Mouse (Mus musculus) embryonic facial prominence, embryonic 11.5 days (tissue): ENCODE measurements around the gene Pcolce2. TPM values are rescaled to one million over a fixed set of nuclear protein-coding genes. Genes with fewer than 3 reads are reported as not detected.

Source experiments
- ATAC-seq: fragments of 200-750 bp; cut with Nextera tagmentation; replicated peaks from 2 replicates; pipeline ENCODE4 v1.8.0; 2017; ENCODE audit warnings: low read depth; ENCODE audit not compliant: insufficient number of reproducible peaks, low FRiP score, low TSS enrichment
- DNase-seq: peaks from one replicate; pipeline ENCODE4 v3.0.0-alpha.2; 2015; ENCODE audit warnings: low spot score
- H3K27ac ChIP-seq: fragments of 300-500 bp; sonication (generic); replicated peaks from 2 replicates; pipeline ENCODE4 v1.5.1; 2014; ENCODE audit warnings: mild to moderate bottlenecking, low read depth, low read length, control low read depth
- H3K27me3 ChIP-seq: fragments of 300-500 bp; sonication (generic); 2 replicates; pipeline ENCODE4 v1.6.1; 2014; ENCODE audit warnings: mild to moderate bottlenecking, low read length, moderate library complexity, mixed read lengths; ENCODE audit not compliant: control insufficient read depth, insufficient read depth
- H3K36me3 ChIP-seq: fragments of 300-500 bp; sonication (generic); replicated peaks from 2 replicates; pipeline ENCODE4 v1.6.1; 2014; ENCODE audit warnings: low read depth, mild to moderate bottlenecking, low read length, moderate library complexity, mixed read lengths; ENCODE audit not compliant: control insufficient read depth, insufficient read depth
- H3K4me1 ChIP-seq: fragments of 300-500 bp; sonication (generic); 2 replicates; pipeline ENCODE4 v1.6.1; 2014; ENCODE audit warnings: low read length, mixed read lengths; ENCODE audit not compliant: control insufficient read depth, insufficient read depth
- H3K4me2 ChIP-seq: fragments of 300-500 bp; sonication (generic); 2 replicates; pipeline ENCODE4 v1.6.1; 2014; ENCODE audit warnings: low read depth, mild to moderate bottlenecking, control low read depth, low read length, moderate library complexity
- H3K4me3 ChIP-seq: fragments of 300-500 bp; sonication (generic); 2 replicates; pipeline ENCODE4 v1.5.1; 2014; ENCODE audit warnings: low read depth, low read length, control low read depth
- H3K9ac ChIP-seq: fragments of 300-500 bp; sonication (generic); replicated peaks from 2 replicates; pipeline ENCODE4 v1.6.1; 2014; ENCODE audit warnings: mild to moderate bottlenecking, control low read depth, low read length
- H3K9me3 ChIP-seq: fragments of 300-500 bp; sonication (generic); replicated peaks from 2 replicates; pipeline ENCODE4 v1.6.1; 2016; ENCODE audit warnings: mild to moderate bottlenecking, low read length, inconsistent platforms, mixed read lengths; ENCODE audit not compliant: control insufficient read depth
- WGBS: fragments of 180-500 bp; shearing (Covaris S2); extraction: QIAGEN DNeasy Blood & Tissue Kit; methylation state at CpG from one replicate; pipeline ENCODE4 v1.1.7; 2014; 5-methylcytosine and 5-hydroxymethylcytosine counted together
- polyA plus RNA-seq: library from polyadenylated mRNA; unstranded; fragments of >200 nt; fragmentation: Nextera tagmentation; extraction: Ambion mirVana; gene quantifications from 2 replicates; pipeline ENCODE4 v1.2.1, GENCODE M21; 2014

Pcolce2 gene
- polyA plus RNA-seq, 1 experiment from 2014 or later, result 4.7 TPM

GRCm38 (mm10) chr9:95603316-95603715 lies 34.1 kb upstream of the Pcolce2 start:
- DNase-seq (no peak), ATAC-seq (no peak)
- WGBS, result 85% methylated on average over 9 of the region's 9 CpGs
- no peaks in the 10 kb centered on the region for H3K36me3 ChIP-seq
- H3K4me2 ChIP-seq, result no peak overlapping the region
- no peaks in the 10 kb centered on the region for H3K9me3 ChIP-seq
- H3K27me3 ChIP-seq, result no peaks in the 10 kb centered on the region
- no peak overlapping the region for H3K27ac ChIP-seq
- no peak overlapping the region for H3K4me3 ChIP-seq
- no peaks in the 10 kb centered on the region for H3K4me1 ChIP-seq
- H3K9ac ChIP-seq, result no peak overlapping the region

GRCm38 (mm10) chr9:95607196-95607595 lies 30.2 kb upstream of the Pcolce2 start:
- Histone ChIP-seq H3K4me3 (no peak overlapping the region), H3K36me3 (no peaks in the 10 kb centered on the region), H3K4me1 (no peaks in the 10 kb centered on the region), H3K4me2 (no peak overlapping the region), H3K9me3 (no peaks in the 10 kb centered on the region), H3K9ac (no peak overlapping the region), H3K27ac (no peak overlapping the region), H3K27me3 (no peaks in the 10 kb centered on the region)
- WGBS, result 66% methylated on average over 5 of the region's 5 CpGs
- no peak for ATAC-seq
- no peak for DNase-seq

DNA sequence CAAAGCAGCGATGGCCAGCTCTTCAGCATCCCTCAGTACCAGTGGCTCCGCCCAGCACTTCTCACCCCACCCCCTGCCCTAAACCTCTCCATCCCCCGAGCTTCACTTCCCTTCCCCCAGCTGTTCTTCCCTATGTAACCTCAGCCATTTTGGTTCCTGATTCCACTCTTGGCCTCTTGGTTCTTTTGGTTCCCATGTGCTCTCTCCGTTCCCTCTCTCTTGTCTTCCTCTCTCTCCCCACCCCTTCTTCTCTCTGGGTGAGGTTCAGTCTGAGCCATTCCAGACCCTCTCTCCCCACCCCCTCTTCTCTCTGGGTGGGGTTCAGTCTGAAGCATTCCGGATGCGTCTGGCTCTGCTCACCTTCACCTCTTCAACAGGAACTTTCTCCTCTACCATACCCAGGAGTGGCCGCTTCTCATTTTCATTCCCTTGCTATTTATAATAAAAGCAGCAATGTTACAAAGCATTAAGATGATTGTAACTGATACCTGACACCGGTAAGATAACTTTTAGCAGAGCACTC lies 25.1 kb upstream of the Pcolce2 start:
- Histone ChIP-seq H3K9me3 (no peaks in the 10 kb centered on the region), H3K4me2 (no peak overlapping the region), H3K4me1 (no peaks in the 10 kb centered on the region), H3K36me3 (no peaks in the 10 kb centered on the region), H3K4me3 (no peak overlapping the region), H3K27ac (no peak overlapping the region), H3K27me3 (no peaks in the 10 kb centered on the region), H3K9ac (no peak overlapping the region)
- 83% methylated on average over 8 of the region's 8 CpGs for WGBS
- DNase-seq, result no peak
- ATAC-seq, result no peak

DNA sequence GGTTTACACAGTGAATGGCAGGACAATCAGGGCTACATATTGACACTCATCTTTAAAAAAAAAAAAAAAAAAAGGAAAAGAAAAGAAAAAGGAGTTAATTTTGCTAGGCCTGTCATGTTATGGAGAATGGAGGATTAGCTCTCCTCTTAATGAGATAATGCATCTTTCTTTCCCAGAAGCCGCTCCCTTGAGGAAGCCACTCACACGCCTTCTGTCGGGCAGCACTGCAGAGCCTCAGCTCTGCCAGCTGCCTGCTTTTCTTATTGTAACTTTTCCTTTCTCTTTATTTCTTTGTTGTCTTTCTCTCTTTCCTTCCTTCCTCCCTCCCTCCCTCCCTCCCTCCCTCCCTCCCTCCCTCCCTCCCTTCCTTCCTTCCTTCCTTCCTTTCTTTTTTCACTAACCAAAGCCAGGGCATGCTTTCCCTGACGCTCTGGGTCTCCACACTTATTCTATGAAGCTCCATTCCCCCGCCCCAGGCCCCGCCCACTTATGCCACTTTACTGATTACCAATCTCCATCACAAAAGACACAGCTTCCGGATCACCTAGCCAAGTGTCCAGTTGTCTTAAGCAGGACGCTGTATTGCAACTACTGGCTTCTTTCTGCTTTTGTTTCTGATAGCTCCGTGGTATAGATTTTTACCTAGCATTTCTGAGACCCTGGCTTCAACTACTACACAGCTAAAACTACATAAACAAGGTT lies 23.8 kb upstream of the Pcolce2 start:
- no peaks in the 10 kb centered on the region for H3K9me3 ChIP-seq
- 17% methylated on average over 9 of the region's 9 CpGs for WGBS
- no peaks in the 10 kb centered on the region for H3K4me1 ChIP-seq
- H3K27ac ChIP-seq, result no peak overlapping the region
- no peak for DNase-seq
- no peaks in the 10 kb centered on the region for H3K27me3 ChIP-seq
- no peak overlapping the region for H3K4me3 ChIP-seq
- no peak for ATAC-seq
- no peaks in the 10 kb centered on the region for H3K36me3 ChIP-seq
- H3K4me2 ChIP-seq, result no peak overlapping the region
- no peak overlapping the region for H3K9ac ChIP-seq

- no peak overlapping the region for H3K4me3 ChIP-seq
- H3K4me1 ChIP-seq, result no peaks in the 10 kb centered on the region
- no peaks in the 10 kb centered on the region for H3K27me3 ChIP-seq
- WGBS, result 76% methylated on average over 14 of the region's 14 CpGs
- H3K27ac ChIP-seq, result no peak overlapping the region
- no peaks in the 10 kb centered on the region for H3K9me3 ChIP-seq
- H3K9ac ChIP-seq, result no peak overlapping the region
- ATAC-seq (no peak), DNase-seq (no peak)
- H3K36me3 ChIP-seq, result no peaks in the 10 kb centered on the region
- no peak overlapping the region for H3K4me2 ChIP-seq
These were observed 22.4 kb upstream of the Pcolce2 start for GRCm38 (mm10) chr9:95614861-95615615.

DNA sequence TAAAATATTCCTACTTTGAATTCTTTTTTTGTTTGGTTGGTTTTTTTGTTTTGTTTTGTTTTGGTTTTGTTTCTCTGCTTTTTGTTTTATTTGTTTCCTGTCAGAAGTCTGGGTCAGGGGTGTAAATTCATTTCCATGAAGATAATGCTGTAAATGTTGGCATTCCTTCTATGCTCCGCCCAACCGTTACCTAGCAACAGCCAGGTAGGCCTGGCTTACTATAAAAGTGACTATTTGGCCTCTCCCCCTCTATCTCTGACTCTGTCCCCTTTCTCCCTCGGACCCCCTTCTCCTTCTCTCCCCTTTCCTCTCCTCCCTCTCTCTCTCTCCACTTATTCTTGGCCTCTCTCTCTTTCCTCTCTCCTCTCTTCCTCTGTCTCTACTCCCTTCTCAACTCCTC lies 21.4 kb upstream of the Pcolce2 start:
- H3K27ac ChIP-seq, result no peak overlapping the region
- no peaks in the 10 kb centered on the region for H3K9me3 ChIP-seq
- no peaks in the 10 kb centered on the region for H3K27me3 ChIP-seq
- 76% methylated on average over 3 of the region's 3 CpGs for WGBS
- ATAC-seq (no peak), DNase-seq (no peak)
- H3K9ac ChIP-seq, result no peak overlapping the region
- H3K4me1 ChIP-seq, result no peaks in the 10 kb centered on the region
- no peaks in the 10 kb centered on the region for H3K36me3 ChIP-seq
- H3K4me3 ChIP-seq, result no peak overlapping the region
- H3K4me2 ChIP-seq, result no peak overlapping the region

- no peaks in the 10 kb centered on the region for H3K4me1 ChIP-seq
- H3K27me3 ChIP-seq, result no peaks in the 10 kb centered on the region
- H3K4me3 ChIP-seq, result no peak overlapping the region
- H3K9ac ChIP-seq, result no peak overlapping the region
- no peaks in the 10 kb centered on the region for H3K36me3 ChIP-seq
- 83% methylated on average over 1 of the region's 1 CpGs for WGBS
- no peaks in the 10 kb centered on the region for H3K9me3 ChIP-seq
- no peak overlapping the region for H3K4me2 ChIP-seq
- DNase-seq (no peak), ATAC-seq (no peak)
- no peak overlapping the region for H3K27ac ChIP-seq
These were observed 18.8 kb upstream of the Pcolce2 start for GRCm38 (mm10) chr9:95618572-95618971.

DNA sequence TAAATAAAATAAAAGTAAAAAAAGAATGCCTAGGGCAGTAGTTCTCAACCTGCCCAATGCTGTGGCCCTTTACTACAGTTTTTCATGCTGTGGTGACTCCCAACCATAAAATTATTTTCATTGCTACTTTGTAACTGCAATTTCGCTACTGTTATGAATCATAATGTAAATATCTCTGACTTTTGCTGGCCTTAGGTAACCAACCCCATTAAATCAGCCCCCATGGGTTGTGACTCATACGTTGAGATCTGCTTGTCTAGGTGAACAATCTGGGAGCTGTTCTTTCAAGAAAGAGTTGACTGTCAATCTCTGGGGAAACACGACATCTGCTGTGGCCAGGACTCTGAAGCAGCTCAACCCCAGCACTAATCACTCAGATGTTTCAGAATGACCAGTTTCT lies 13.3 kb upstream of the Pcolce2 start:
- WGBS, result 83% methylated on average over 3 of the region's 3 CpGs
- Histone ChIP-seq H3K36me3 (no peaks in the 10 kb centered on the region), H3K4me3 (no peak overlapping the region), H3K4me2 (no peak overlapping the region), H3K27ac (no peak overlapping the region), H3K27me3 (no peaks in the 10 kb centered on the region), H3K9me3 (no peaks in the 10 kb centered on the region), H3K9ac (no peak overlapping the region), H3K4me1 (no peaks in the 10 kb centered on the region)
- no peak for ATAC-seq
- no peak for DNase-seq
